Mouse (Mus musculus) B cell, adult 67 days (primary cell): ENCODE results near the gene Klrc2. TPM values are rescaled to one million over a fixed set of nuclear protein-coding genes. Genes with fewer than 3 reads are reported as not detected.

Experiments used
- total RNA-seq, 2 experiments: library from RNA; stranded (reverse); gene quantifications; 4 replicates each; pipeline ENCODE4 v1.2.4; 2023

Gene Klrc2
- 1 to 10 TPM in 1 of 2 experiments, under 1 TPM in 1; 0.87 to 1.6 TPM for total RNA-seq

GRCm38 (mm10) chr6:129660589-129660988 lies at the start of gene Klrc2:
TSS of gene Klrc2 (minus strand) at chr6:129660689.

GRCm38 (mm10) chr6:129678873-129679272 lies 18.4 kb upstream of the Klrc2 start, which contains the start of gene Klrc1:
TSS of gene Klrc1 (minus strand) at chr6:129678973.

DNA sequence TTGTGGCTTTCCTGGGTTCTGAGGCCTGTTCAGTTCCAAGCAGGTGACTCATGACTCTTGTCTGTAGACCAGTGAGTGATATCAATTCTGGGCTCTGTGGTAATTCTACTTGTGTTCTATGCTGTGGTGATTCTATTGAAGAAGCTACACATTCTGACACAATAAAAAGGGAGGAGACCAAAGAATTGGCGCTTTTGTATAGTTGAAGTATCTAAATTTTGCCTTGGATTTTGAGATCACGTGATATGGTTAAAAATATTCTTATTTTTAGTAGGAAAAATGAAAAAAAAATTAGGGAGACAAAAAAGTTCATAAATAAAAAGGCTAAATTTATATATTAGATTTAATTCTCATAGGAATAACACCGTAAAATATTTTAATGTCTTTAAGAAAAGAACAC lies 17.3 kb downstream of the Klrc2 start, which contains the start of gene Klrc3:
Gene Klrc3, minus strand, starts transcription at position 101 of the 400 bp plus-strand sequence.

GRCm38 (mm10) chr6:129623735-129624134 lies 36.8 kb downstream of the Klrc2 start, which contains the start of gene Klrk1:
TSS of gene Klrk1 (minus strand) at chr6:129623864.

Other genes starting within 250 kb of the Klrc2 start
- gene Clec1a, start 208.7 kb downstream of the Klrc2 start, total RNA-seq: not detected
- gene Olr1, start 153.5 kb downstream of the Klrc2 start, total RNA-seq: not detected
- not detected for gene Tmem52b, start 148.1 kb downstream of the Klrc2 start, total RNA-seq
- gene Gabarapl1, start 127.5 kb downstream of the Klrc2 start, total RNA-seq: 10 to 100 TPM in 1 of 2 experiments, 1 to 10 TPM in 1; 6.4 to 10.6 TPM
- gene Klre1, start 82.8 kb downstream of the Klrc2 start, total RNA-seq: 1 to 10 TPM in 1 of 2 experiments, under 1 TPM in 1; 0.80 to 1.8 TPM
- 1 to 10 TPM; 1.6 to 1.7 TPM for gene Klrd1, start 68.9 kb downstream of the Klrc2 start, total RNA-seq
- gene Klrk1, start 36.8 kb downstream of the Klrc2 start, total RNA-seq: 1 to 10 TPM in 1 of 2 experiments, under 1 TPM in 1; 0.56 to 1.5 TPM
- not detected for gene Klrc3, start 17.4 kb downstream of the Klrc2 start, total RNA-seq
- 1 to 10 TPM in 1 of 2 experiments, under 1 TPM in 1; 0.70 to 1.3 TPM for gene Klrc1, start 18.3 kb upstream of the Klrc2 start, total RNA-seq
- gene Klri1, start 56.4 kb upstream of the Klrc2 start, total RNA-seq: not detected
- under 1 TPM in 1 of 2 experiments, not detected in 1; 0.44 TPM for gene Klri2, start 79.8 kb upstream of the Klrc2 start, total RNA-seq
- gene Gm156, start 123.6 kb upstream of the Klrc2 start, total RNA-seq: not detected
- not detected for gene Gm17631, start 202.0 kb upstream of the Klrc2 start, total RNA-seq
- gene Klra17, start 216.0 kb upstream of the Klrc2 start, total RNA-seq: not detected